Mouse (Mus musculus) kidney, adult 2 months (tissue): ENCODE measurements at regions not wholly inside any gene's neighbourhood (a gene's known extent, or its start where the extent isn't known, plus 50 kb on each side); places are given as distances from the start of the nearest gene placed in this dataset.
A peak's percentile ranks its signal among the peaks of the same experiment; 100 is the strongest.

Experiments used
- DNase-seq: peaks from one replicate; pipeline ENCODE4 v3.0.0; 2021
- H3K27ac ChIP-seq: fragments of 200-500 bp; 2 replicates; pipeline ENCODE4 v1.5.1; 2012; ENCODE audit warnings: low read depth, low read length, control low read depth, inconsistent platforms; ENCODE audit not compliant: insufficient read depth
- H3K27me3 ChIP-seq: fragments of 200-500 bp; replicated peaks from 2 replicates; pipeline ENCODE4 v1.6.1; 2012; ENCODE audit warnings: mild to moderate bottlenecking, moderate library complexity, low read length, inconsistent platforms; ENCODE audit not compliant: control insufficient read depth, insufficient read depth
- H3K36me3 ChIP-seq: fragments of 200-500 bp; 2 replicates; pipeline ENCODE4 v1.6.1; 2012; ENCODE audit warnings: mild to moderate bottlenecking, moderate library complexity, low read length, inconsistent platforms; ENCODE audit not compliant: control insufficient read depth, insufficient read depth
- H3K4me1 ChIP-seq: fragments of 200-500 bp; 2 replicates; pipeline ENCODE4 v1.6.1; 2011; ENCODE audit warnings: low read length; ENCODE audit not compliant: control insufficient read depth, insufficient read depth
- H3K4me3 ChIP-seq: fragments of 200-500 bp; 2 replicates; pipeline ENCODE4 v1.5.1; 2011; ENCODE audit warnings: mild to moderate bottlenecking, low read depth, low read length, control low read depth; ENCODE audit not compliant: insufficient read depth
- CTCF ChIP-seq: fragments of 200-500 bp; conservative IDR thresholded peaks from 2 replicates; pipeline ENCODE4 v1.5.1; 2011; ENCODE audit warnings: low read depth, mild to moderate bottlenecking, control low read depth, low read length, moderate library complexity, mixed read lengths; ENCODE audit not compliant: insufficient read depth, insufficient read length
- POLR2A ChIP-seq: fragments of 200-500 bp; IDR thresholded peaks from one replicate; pipeline ENCODE4 v1.6.1; 2011; ENCODE audit warnings: low read depth, low read length, control low read depth
- WGBS: fragments of 180-500 bp; shearing (Covaris S2); methylation state at CpG from one replicate; pipeline ENCODE4 v1.1.7; 2018; 5-methylcytosine and 5-hydroxymethylcytosine counted together

- Histone ChIP-seq H3K36me3 (no peaks in the 10 kb centered on the region), H3K4me3 (no peak overlapping the region), H3K4me1 (no peaks in the 10 kb centered on the region), H3K27ac (no peak overlapping the region), H3K27me3 (no peaks in the 10 kb centered on the region)
- WGBS = 85% methylated on average over 5 of the region's 5 CpGs
- TF ChIP-seq CTCF = no peak
- no peak for TF ChIP-seq POLR2A
- DNase-seq = no peak
Observed at GRCm38 (mm10) chr16:77787025-77787424, 185.1 kb upstream of the Gm11146 start.

GRCm38 (mm10) chr16:77779019-77779418 lies 177.1 kb upstream of the Gm11146 start:
- Histone ChIP-seq H3K27ac (no peak overlapping the region), H3K27me3 (no peaks in the 10 kb centered on the region), H3K36me3 (no peaks in the 10 kb centered on the region), H3K4me3 (no peak overlapping the region), H3K4me1 (no peaks in the 10 kb centered on the region)
- 85% methylated on average over 1 of the region's 1 CpGs for WGBS
- TF ChIP-seq CTCF = no peak
- TF ChIP-seq POLR2A = no peak
- DNase-seq = no peak

- Histone ChIP-seq H3K4me1 (no peaks in the 10 kb centered on the region), H3K27ac (no peak overlapping the region), H3K27me3 (no peaks in the 10 kb centered on the region), H3K36me3 (no peaks in the 10 kb centered on the region), H3K4me3 (no peak overlapping the region)
- WGBS = 72% methylated on average over 3 of the region's 3 CpGs
- TF ChIP-seq CTCF (no peak), POLR2A (no peak)
- no peak for DNase-seq
Observed at GRCm38 (mm10) chr16:77772075-77772474, 170.2 kb upstream of the Gm11146 start.

GRCm38 (mm10) chr16:77760926-77761347 lies 159.0 kb upstream of the Gm11146 start:
- 68% methylated on average over 4 of the region's 4 CpGs for WGBS

GRCm38 (mm10) chr16:77760479-77760878 lies 158.6 kb upstream of the Gm11146 start:
- Histone ChIP-seq H3K4me1 (no peaks in the 10 kb centered on the region), H3K4me3 (no peak overlapping the region), H3K27me3 (no peaks in the 10 kb centered on the region), H3K27ac (no peak overlapping the region), H3K36me3 (no peaks in the 10 kb centered on the region)
- WGBS = 77% methylated on average over 4 of the region's 4 CpGs
- TF ChIP-seq POLR2A = no peak
- no peak for TF ChIP-seq CTCF
- DNase-seq = no peak

More at GRCm38 (mm10) chr16:77760926-77761347, 159.0 kb upstream of the Gm11146 start:
- H3K4me3 ChIP-seq = no peak overlapping the region
- H3K36me3 ChIP-seq = no peaks in the 10 kb centered on the region
- H3K27ac ChIP-seq = no peak overlapping the region
- TF ChIP-seq CTCF (no peak), POLR2A (no peak)
- no peaks in the 10 kb centered on the region for H3K4me1 ChIP-seq
- no peaks in the 10 kb centered on the region for H3K27me3 ChIP-seq
- DNase-seq = no peak

- no peak for DNase-seq
- Histone ChIP-seq H3K36me3 (no peaks in the 10 kb centered on the region), H3K27me3 (no peaks in the 10 kb centered on the region), H3K27ac (no peak overlapping the region), H3K4me1 (no peaks in the 10 kb centered on the region), H3K4me3 (no peak overlapping the region)
- TF ChIP-seq POLR2A (no peak), CTCF (no peak)
- 79% methylated on average over 10 of the region's 10 CpGs for WGBS
Observed at GRCm38 (mm10) chr16:77759997-77760396, 158.1 kb upstream of the Gm11146 start.

GRCm38 (mm10) chr16:77754882-77755281 lies 153.0 kb upstream of the Gm11146 start:
- DNase-seq = no peak
- H3K27ac ChIP-seq = no peak overlapping the region
- H3K27me3 ChIP-seq = no peaks in the 10 kb centered on the region
- H3K36me3 ChIP-seq = no peaks in the 10 kb centered on the region
- TF ChIP-seq CTCF (no peak), POLR2A (no peak)
- H3K4me1 ChIP-seq = no peaks in the 10 kb centered on the region
- no peak overlapping the region for H3K4me3 ChIP-seq
- WGBS = 86% methylated on average over 6 of the region's 6 CpGs

- WGBS = 74% methylated on average over 2 of the region's 2 CpGs
- DNase-seq = peak; percentile 1
- Histone ChIP-seq H3K36me3 (no peaks in the 10 kb centered on the region), H3K4me3 (no peak overlapping the region), H3K27ac (no peak overlapping the region), H3K27me3 (no peaks in the 10 kb centered on the region), H3K4me1 (no peaks in the 10 kb centered on the region)
- no peak for TF ChIP-seq CTCF
- TF ChIP-seq POLR2A = no peak
Observed at GRCm38 (mm10) chr16:77749474-77749873, 147.6 kb upstream of the Gm11146 start.
